Mouse (Mus musculus) G1E (cell line): ENCODE results near the gene Pcbp3.

ENCODE experiments used
- CTCF ChIP-seq: IDR thresholded peaks from 2 replicates; pipeline ENCODE4 v1.5.1; 2012; ENCODE audit warnings: low read depth, low read length, inconsistent platforms, mixed read lengths
- GATA2 ChIP-seq: IDR thresholded peaks from 2 replicates; pipeline ENCODE4 v1.6.1; 2012; ENCODE audit warnings: low read depth, low read length, inconsistent platforms, borderline replicate concordance

GRCm38 (mm10) chr10:76844365-76844764 is 117.3 kb downstream of the Pcbp3 start:
- TF ChIP-seq CTCF (no peak), GATA2 (no peak)
